Mouse (Mus musculus) hindbrain, postnatal 0 days (tissue): Measurements from ENCODE around the gene Pcna. TPM values are rescaled to one million over a fixed set of nuclear protein-coding genes. Genes with fewer than 3 reads are reported as not detected.

Experiments used
- ATAC-seq: fragments of 200-750 bp; cut with Nextera tagmentation; 2 replicates; pipeline ENCODE4 v1.8.0; 2017; ENCODE audit warnings: mild to moderate bottlenecking, moderate TSS enrichment, moderate library complexity
- DNase-seq: peaks from one replicate; pipeline ENCODE4 v3.0.0-alpha.2; 2015; ENCODE audit warnings: low spot score
- H3K27ac ChIP-seq: fragments of 300-500 bp; sonication (generic); 2 replicates; pipeline ENCODE4 v1.5.1; 2014; ENCODE audit warnings: mild to moderate bottlenecking
- H3K27me3 ChIP-seq: fragments of 300-500 bp; sonication (generic); 2 replicates; pipeline ENCODE4 v1.6.1; 2014; ENCODE audit warnings: low read length, mixed read lengths; ENCODE audit not compliant: insufficient read depth
- H3K36me3 ChIP-seq: fragments of 300-500 bp; sonication (generic); 2 replicates; pipeline ENCODE4 v1.6.1; 2014; ENCODE audit warnings: low read length, mixed read lengths; ENCODE audit not compliant: insufficient read depth
- H3K4me1 ChIP-seq: fragments of 300-500 bp; sonication (generic); 2 replicates; pipeline ENCODE4 v1.6.1; 2014; ENCODE audit warnings: antibody characterized with exemption, low read length, mixed read lengths; ENCODE audit not compliant: insufficient read depth
- H3K4me2 ChIP-seq: fragments of 300-500 bp; sonication (generic); 2 replicates; pipeline ENCODE4 v1.6.1; 2014; ENCODE audit warnings: low read depth, mild to moderate bottlenecking, low read length, moderate library complexity, mixed read lengths
- H3K4me3 ChIP-seq: fragments of 300-500 bp; sonication (generic); 2 replicates; pipeline ENCODE4 v1.5.1; 2014; ENCODE audit warnings: low read length
- H3K9ac ChIP-seq: fragments of 300-500 bp; sonication (generic); replicated peaks from 2 replicates; pipeline ENCODE4 v1.6.1; 2014; ENCODE audit warnings: mild to moderate bottlenecking, low read length, moderate library complexity, mixed read lengths
- H3K9me3 ChIP-seq: fragments of 300-500 bp; sonication (generic); 2 replicates; pipeline ENCODE4 v1.6.1; 2016; ENCODE audit warnings: low read length, mixed read lengths
- CTCF ChIP-seq: IDR thresholded peaks from 2 replicates; pipeline ENCODE4 v1.5.1; 2016; ENCODE audit warnings: antibody characterized with exemption, control low read depth, low read depth
- WGBS: fragments of 180-500 bp; shearing (Covaris S2); extraction: QIAGEN DNeasy Blood & Tissue Kit; methylation state at CpG from one replicate; pipeline ENCODE4 v1.1.7; 2014; 5-methylcytosine and 5-hydroxymethylcytosine counted together
- polyA plus RNA-seq: library from polyadenylated mRNA; unstranded; fragments of >200 nt; fragmentation: Nextera tagmentation; extraction: Ambion mirVana; gene quantifications from 2 replicates; pipeline ENCODE4 v1.2.1, GENCODE M21; 2015
- total RNA-seq: library from RNA; depleted of rRNA; stranded (reverse); fragments of >200 nt; gene quantifications from 2 replicates; pipeline ENCODE4 v1.2.3, GENCODE M21; 2014; rRNA removed

Gene Pcna
- total and polyA plus RNA-seq, 2 experiments from 2014 or later, result 131 to 174 TPM

DNA sequence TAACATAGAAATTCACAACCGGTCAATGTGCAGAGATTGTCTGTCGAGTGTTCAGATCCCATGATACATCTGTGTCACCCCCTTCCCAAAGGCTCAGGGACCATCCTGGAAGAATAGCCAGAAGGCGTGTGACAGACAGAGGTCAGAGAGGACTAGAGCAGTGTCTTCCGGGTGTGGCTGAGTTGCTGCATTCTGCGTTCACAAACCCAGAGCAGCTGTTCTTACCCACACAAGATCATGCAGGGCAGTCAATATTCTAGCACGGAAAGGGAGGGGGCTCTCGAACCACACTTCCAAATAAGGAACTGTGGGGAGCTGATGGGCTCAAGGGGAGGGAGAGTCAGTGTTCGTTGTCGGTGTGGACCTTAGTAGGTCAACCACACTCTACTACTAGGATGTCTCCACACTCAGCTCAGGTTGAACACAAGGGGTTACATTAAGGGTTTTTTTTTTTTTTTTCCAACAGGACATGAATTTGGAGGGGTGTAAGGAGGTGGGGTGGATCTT, 42.3 kb downstream of the Pcna start:
- DNase-seq (no peak), ATAC-seq (no peak)
- H3K27ac ChIP-seq, result no peak overlapping the region
- WGBS, result 86% methylated on average over 9 of the region's 9 CpGs
- no peak for TF ChIP-seq CTCF
- H3K4me2 ChIP-seq, result no peak overlapping the region
- H3K9ac ChIP-seq, result no peak overlapping the region
- no peak overlapping the region for H3K4me3 ChIP-seq
- H3K9me3 ChIP-seq, result no peaks in the 10 kb centered on the region
- no peaks in the 10 kb centered on the region for H3K4me1 ChIP-seq
- H3K36me3 ChIP-seq, result no peaks in the 10 kb centered on the region
- H3K27me3 ChIP-seq, result no peaks in the 10 kb centered on the region

DNA sequence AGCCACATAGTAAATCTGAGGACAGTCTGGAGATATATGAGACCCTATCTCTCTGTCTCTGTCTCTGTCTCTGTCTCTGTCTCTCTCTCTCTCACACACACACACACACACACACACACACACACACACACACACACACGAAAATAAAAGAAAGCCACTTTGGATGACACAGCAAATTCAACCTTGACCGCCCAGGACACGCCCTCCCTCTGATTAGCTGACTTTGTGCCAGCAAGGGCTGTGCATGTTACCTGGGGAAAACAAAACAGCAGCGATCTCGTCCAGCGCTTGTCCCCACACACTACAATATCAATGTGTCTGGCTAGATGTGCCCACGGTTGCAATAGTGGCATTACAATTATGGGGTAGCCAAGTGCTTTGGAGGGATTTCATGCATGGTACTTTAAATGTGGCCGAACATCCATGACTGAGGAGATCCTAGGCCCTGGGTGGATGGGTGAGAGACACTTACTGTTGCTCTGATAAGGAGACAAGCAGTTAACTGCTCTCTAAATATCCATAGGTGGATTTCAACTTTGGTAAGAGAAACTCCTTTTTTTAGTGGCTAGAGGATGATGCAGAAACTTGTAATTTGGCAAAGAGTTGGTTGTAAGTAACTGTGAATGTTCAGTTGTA, 44.8 kb downstream of the Pcna start:
- no peak for ATAC-seq
- TF ChIP-seq CTCF, result no peak

DNA sequence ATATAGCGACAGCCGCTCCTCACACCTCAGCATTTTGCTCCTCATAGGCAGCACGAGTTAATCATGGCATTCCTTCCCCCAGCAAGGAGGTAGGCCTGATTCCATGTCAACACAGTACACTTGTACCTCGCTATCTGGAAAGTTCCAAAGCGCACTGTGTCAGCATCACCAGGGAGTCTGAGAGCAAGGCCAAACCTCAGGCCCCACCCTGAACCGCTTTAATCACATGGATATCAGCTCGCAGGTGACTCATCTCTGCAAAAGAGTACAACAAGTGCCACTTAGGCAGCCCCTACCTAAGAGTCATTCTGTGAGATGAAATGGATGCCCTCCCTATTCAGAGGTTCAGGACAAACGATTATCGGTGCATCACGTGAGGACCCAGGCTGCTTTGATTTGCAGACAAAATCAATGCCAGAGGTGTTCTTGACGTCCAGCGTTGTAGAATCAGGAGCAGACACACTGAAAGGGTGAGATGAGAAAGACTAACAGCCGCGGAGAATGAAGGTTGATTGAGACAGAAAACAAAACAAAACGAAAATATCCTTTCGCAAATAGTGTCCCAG, 46.7 kb downstream of the Pcna start:
- no peaks in the 10 kb centered on the region for H3K9me3 ChIP-seq
- ATAC-seq (no peak), DNase-seq (no peak)
- no peak overlapping the region for H3K4me3 ChIP-seq
- H3K27me3 ChIP-seq, result no peaks in the 10 kb centered on the region
- no peak overlapping the region for H3K9ac ChIP-seq
- no peaks in the 10 kb centered on the region for H3K4me1 ChIP-seq
- H3K4me2 ChIP-seq, result no peak overlapping the region
- WGBS, result 85% methylated on average over 16 of the region's 16 CpGs
- TF ChIP-seq CTCF, result no peak
- H3K27ac ChIP-seq, result no peak overlapping the region
- H3K36me3 ChIP-seq, result no peaks in the 10 kb centered on the region

More for the DNA sequence above, 44.8 kb downstream of the Pcna start:
- Histone ChIP-seq H3K9ac (no peak overlapping the region), H3K27me3 (no peaks in the 10 kb centered on the region), H3K4me3 (no peak overlapping the region), H3K27ac (no peak overlapping the region), H3K9me3 (no peaks in the 10 kb centered on the region), H3K4me2 (no peak overlapping the region), H3K4me1 (no peaks in the 10 kb centered on the region), H3K36me3 (no peaks in the 10 kb centered on the region)
- WGBS, result 81% methylated on average over 8 of the region's 8 CpGs
- no peak for DNase-seq

DNA sequence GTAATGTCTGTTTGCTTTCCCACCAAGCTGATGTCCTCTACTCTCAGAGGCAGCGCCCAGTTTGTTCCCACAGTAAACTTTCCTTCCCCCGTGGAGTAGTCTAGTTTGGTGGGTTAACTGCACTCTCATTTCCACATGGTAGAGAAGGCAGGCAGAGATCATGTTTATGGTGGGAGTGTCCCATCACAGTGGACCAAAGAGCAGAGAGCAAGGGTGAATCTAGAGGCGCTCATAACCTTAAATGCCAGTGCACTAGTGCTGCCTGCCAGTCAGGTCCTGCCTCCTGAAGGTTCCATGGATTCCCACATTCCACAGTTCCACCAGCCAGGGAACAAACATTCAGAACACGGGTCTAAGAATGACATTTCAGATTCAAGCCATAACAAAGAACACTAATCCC, 47.6 kb downstream of the Pcna start:
- no peak for TF ChIP-seq CTCF
- Histone ChIP-seq H3K4me3 (no peak overlapping the region), H3K4me2 (no peak overlapping the region), H3K27me3 (no peaks in the 10 kb centered on the region), H3K4me1 (no peaks in the 10 kb centered on the region), H3K9ac (no peak overlapping the region), H3K9me3 (no peaks in the 10 kb centered on the region), H3K27ac (no peak overlapping the region), H3K36me3 (no peaks in the 10 kb centered on the region)
- DNase-seq, result no peak
- no peak for ATAC-seq
- 84% methylated on average over 4 of the region's 4 CpGs for WGBS

DNA sequence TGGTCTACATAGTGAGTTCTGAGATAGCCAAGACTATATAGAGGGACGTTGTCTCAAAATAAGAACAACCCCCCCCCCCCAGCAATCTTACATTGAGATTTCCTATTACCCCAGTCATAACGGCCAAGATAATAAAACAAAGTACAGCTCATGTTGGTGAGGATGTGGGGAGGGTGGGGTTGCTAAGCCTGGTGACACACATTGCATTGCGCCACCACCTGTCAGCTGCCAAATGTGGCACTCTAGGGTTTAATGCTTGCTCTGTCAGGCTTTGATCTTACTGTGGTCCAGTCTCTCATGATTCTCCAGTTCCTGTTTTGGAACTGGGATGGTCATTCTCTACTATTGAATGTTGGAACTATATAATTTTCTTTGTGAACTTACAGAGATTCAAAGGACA, 49.3 kb downstream of the Pcna start:
- Histone ChIP-seq H3K9me3 (no peaks in the 10 kb centered on the region), H3K4me3 (no peak overlapping the region), H3K4me1 (no peaks in the 10 kb centered on the region), H3K4me2 (no peak overlapping the region), H3K36me3 (no peaks in the 10 kb centered on the region), H3K27me3 (no peaks in the 10 kb centered on the region), H3K9ac (no peak overlapping the region), H3K27ac (no peak overlapping the region)
- no peak for ATAC-seq
- WGBS, result 90% methylated on average over 3 of the region's 3 CpGs
- DNase-seq, result no peak
- TF ChIP-seq CTCF, result no peak

DNA sequence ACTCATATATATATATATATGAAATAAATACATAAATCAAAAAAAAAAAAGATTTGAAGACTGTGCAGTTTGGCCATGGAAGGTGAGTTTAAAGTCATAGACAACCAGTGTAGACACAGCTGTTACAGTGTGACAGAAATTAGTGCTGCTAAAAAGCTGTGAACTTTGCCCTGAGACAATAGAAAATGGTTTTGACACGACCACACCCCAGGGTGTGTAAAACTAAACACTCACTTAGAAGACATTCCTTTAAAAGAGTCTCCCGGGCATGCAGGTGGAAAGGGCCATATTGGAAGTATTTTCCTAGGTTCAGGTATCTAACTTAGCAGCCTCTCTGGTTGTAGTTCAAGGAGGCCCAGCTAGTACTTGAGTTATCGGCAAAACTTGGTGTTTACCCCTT, 49.9 kb downstream of the Pcna start:
- Histone ChIP-seq H3K27me3 (no peaks in the 10 kb centered on the region), H3K4me1 (no peaks in the 10 kb centered on the region), H3K4me3 (no peak overlapping the region), H3K9me3 (no peaks in the 10 kb centered on the region), H3K27ac (no peak overlapping the region), H3K9ac (no peak overlapping the region), H3K4me2 (no peak overlapping the region), H3K36me3 (no peaks in the 10 kb centered on the region)
- no peak for ATAC-seq
- DNase-seq, result no peak
- WGBS, result 80% methylated on average over 3 of the region's 3 CpGs
- no peak for TF ChIP-seq CTCF

Other genes with a start within 250 kb of the Pcna start
- gene Rassf2, start 223.1 kb downstream of the Pcna start, total RNA-seq, result 39.1 and 39.8 TPM in 2 replicates
- 18.7 and 19.0 TPM in 2 replicates for gene Rassf2, start 223.1 kb downstream of the Pcna start, polyA plus RNA-seq
- gene Slc23a2, start 108.2 kb downstream of the Pcna start, total RNA-seq, result 62.6 and 83.1 TPM in 2 replicates
- 43.0 and 49.4 TPM in 2 replicates for gene Slc23a2, start 108.2 kb downstream of the Pcna start, polyA plus RNA-seq
- gene Tmem230, start 5.5 kb downstream of the Pcna start, total RNA-seq, result 39.1 and 44.3 TPM in 2 replicates
- 43.3 and 43.8 TPM in 2 replicates for gene Tmem230, start 5.5 kb downstream of the Pcna start, polyA plus RNA-seq
- 134 and 143 TPM in 2 replicates for gene Cds2, start 9.8 kb upstream of the Pcna start, total RNA-seq
- gene Cds2, start 9.8 kb upstream of the Pcna start, polyA plus RNA-seq, result 38.7 and 39.2 TPM in 2 replicates
- 8.4 and 11.3 TPM in 2 replicates for gene Prokr2, start 132.1 kb upstream of the Pcna start, total RNA-seq
- 2.1 and 2.8 TPM in 2 replicates for gene Prokr2, start 132.1 kb upstream of the Pcna start, polyA plus RNA-seq